Mouse (Mus musculus) macrophage (primary cell): ENCODE data around the gene Grn. TPM values are rescaled to one million over a fixed set of nuclear protein-coding genes. Genes with fewer than 3 reads are reported as not detected.

Experiments
- H3K27ac ChIP-seq: fragments of 350-480 bp; formaldehyde crosslinking; 2 replicates; pipeline ENCODE4 v1.9.0; 2021
- H3K36me3 ChIP-seq: fragments of 350-480 bp; formaldehyde crosslinking; 2 replicates; pipeline ENCODE4 v1.9.0; 2021; ENCODE audit errors: inconsistent target
- H3K4me3 ChIP-seq: fragments of 350-480 bp; formaldehyde crosslinking; 2 replicates; pipeline ENCODE4 v1.9.0; 2021; ENCODE audit errors: inconsistent target
- H3K79me2 ChIP-seq: fragments of 350-480 bp; formaldehyde crosslinking; 2 replicates; pipeline ENCODE4 v1.9.0; 2021; ENCODE audit errors: inconsistent target
- whole genome bisulfite sequencing: methylation state at CpG from one replicate; pipeline ENCODE4 v1.1.7; 2026; ENCODE audit warnings: inconsistent platforms; ENCODE audit not compliant: missing documents; 5-methylcytosine and 5-hydroxymethylcytosine counted together
- polyA plus RNA-seq: library from polyadenylated mRNA; stranded (reverse); fragments of 250-400 nt; gene quantifications from 3 replicates; pipeline ENCODE4 v1.2.4, GENCODE M21; 2018; ENCODE audit warnings: inconsistent platforms

Grn gene
- polyA plus RNA-seq, 1 experiment from 2014 or later = 2,461 TPM

- Histone ChIP-seq H3K79me2 (peaks cover 20% of the 10 kb centered on the region), H3K4me3 (no peak overlapping the region), H3K27ac (no peak overlapping the region), H3K36me3 (peaks cover 31% of the 10 kb centered on the region)
- WGBS = 38% methylated on average over 77 of the region's 77 CpGs
Observed at GRCm38 (mm10) chr11:102438212-102439092, 8.3 kb downstream of the Grn start.

GRCm38 (mm10) chr11:102439093-102440082 lies 9.3 kb downstream of the Grn start:
- Histone ChIP-seq H3K4me3 (no peak overlapping the region), H3K36me3 (peaks cover 21% of the 10 kb centered on the region), H3K27ac (no peak overlapping the region), H3K79me2 (peaks cover 11% of the 10 kb centered on the region)
- WGBS = 90% methylated on average over 13 of the region's 14 CpGs

GRCm38 (mm10) chr11:102440255-102440654 lies 10.1 kb downstream of the Grn start:
- H3K4me3 ChIP-seq = no peak overlapping the region
- H3K27ac ChIP-seq = no peak overlapping the region
- H3K79me2 ChIP-seq = peaks cover 2% of the 10 kb centered on the region; the same call in 1 of the 2 replicates
- peaks cover 14% of the 10 kb centered on the region for H3K36me3 ChIP-seq
- WGBS = 76% methylated on average over 7 of the region's 8 CpGs

- WGBS = 89% methylated on average over 3 of the region's 3 CpGs
- H3K36me3 ChIP-seq = peaks cover 2% of the 10 kb centered on the region
- no peaks in the 10 kb centered on the region for H3K79me2 ChIP-seq
- no peak overlapping the region for H3K4me3 ChIP-seq
- H3K27ac ChIP-seq = no peak overlapping the region
Observed at GRCm38 (mm10) chr11:102441434-102441833, 11.3 kb downstream of the Grn start.

- Histone ChIP-seq H3K4me3 (no peak overlapping the region), H3K27ac (no peak overlapping the region), H3K79me2 (no peaks in the 10 kb centered on the region), H3K36me3 (no peaks in the 10 kb centered on the region)
- WGBS = 92% methylated on average over 6 of the region's 6 CpGs
Observed at GRCm38 (mm10) chr11:102442089-102442488, 12.0 kb downstream of the Grn start.

- H3K27ac ChIP-seq = no peak overlapping the region
- H3K36me3 ChIP-seq = no peaks in the 10 kb centered on the region
- H3K4me3 ChIP-seq = no peak overlapping the region
- no peaks in the 10 kb centered on the region for H3K79me2 ChIP-seq
- WGBS = 86% methylated on average over 11 of the region's 12 CpGs
Observed at GRCm38 (mm10) chr11:102443740-102444139, 13.6 kb downstream of the Grn start.

- no peaks in the 10 kb centered on the region for H3K36me3 ChIP-seq
- no peak overlapping the region for H3K27ac ChIP-seq
- 70% methylated on average over 3 of the region's 3 CpGs for WGBS
- no peaks in the 10 kb centered on the region for H3K79me2 ChIP-seq
- H3K4me3 ChIP-seq = no peak overlapping the region
Observed at GRCm38 (mm10) chr11:102444321-102444720, 14.2 kb downstream of the Grn start.

- 89% methylated on average over 6 of the region's 6 CpGs for WGBS
- Histone ChIP-seq H3K27ac (no peak overlapping the region), H3K36me3 (no peaks in the 10 kb centered on the region), H3K4me3 (no peak overlapping the region), H3K79me2 (no peaks in the 10 kb centered on the region)
Observed at GRCm38 (mm10) chr11:102444781-102445180, 14.7 kb downstream of the Grn start.

GRCm38 (mm10) chr11:102445264-102445890 lies 15.3 kb downstream of the Grn start:
- Histone ChIP-seq H3K27ac (no peak overlapping the region), H3K79me2 (no peaks in the 10 kb centered on the region), H3K36me3 (no peaks in the 10 kb centered on the region), H3K4me3 (no peak overlapping the region)
- 91% methylated on average over 10 of the region's 10 CpGs for WGBS

GRCm38 (mm10) chr11:102445891-102446361 lies 15.8 kb downstream of the Grn start:
- 60% methylated on average over 7 of the region's 7 CpGs for WGBS
- Histone ChIP-seq H3K27ac (no peak overlapping the region), H3K4me3 (no peak overlapping the region), H3K79me2 (no peaks in the 10 kb centered on the region), H3K36me3 (no peaks in the 10 kb centered on the region)

- no peaks in the 10 kb centered on the region for H3K79me2 ChIP-seq
- H3K4me3 ChIP-seq = no peak overlapping the region
- WGBS = 2% methylated on average over 36 of the region's 49 CpGs
- no peaks in the 10 kb centered on the region for H3K36me3 ChIP-seq
- H3K27ac ChIP-seq = no peak overlapping the region
Observed at GRCm38 (mm10) chr11:102446581-102447461, 16.7 kb downstream of the Grn start.

GRCm38 (mm10) chr11:102447497-102447896 lies 17.4 kb downstream of the Grn start, which contains the start of gene Fam171a2:
Gene Fam171a2 (minus strand): TSS chr11:102447682.
- no peaks in the 10 kb centered on the region for H3K36me3 ChIP-seq
- no peak within 1 kb of the TSS for H3K27ac ChIP-seq
- 2% methylated on average over 38 of the region's 40 CpGs for WGBS
- no peak within 1 kb of the TSS for H3K4me3 ChIP-seq
- H3K79me2 ChIP-seq = no peaks in the 10 kb centered on the region

GRCm38 (mm10) chr11:102448327-102448726 lies 18.2 kb downstream of the Grn start:
- H3K4me3 ChIP-seq = no peak overlapping the region
- no peaks in the 10 kb centered on the region for H3K36me3 ChIP-seq
- H3K27ac ChIP-seq = no peak overlapping the region
- WGBS = 37% methylated on average over 8 of the region's 8 CpGs
- H3K79me2 ChIP-seq = no peaks in the 10 kb centered on the region
